Mouse (Mus musculus) liver, adult 2 months (tissue): ENCODE results near the gene Gm10518. TPM values are rescaled to one million over a fixed set of nuclear protein-coding genes. Genes with fewer than 3 reads are reported as not detected.

ENCODE experiments used
- DNase-seq: peaks from one replicate; pipeline ENCODE4 v3.0.0-alpha.2; 2011; ENCODE audit warnings: low read depth, low spot score; ENCODE audit errors: extremely low read depth
- H3K27ac ChIP-seq: fragments of 200-500 bp; replicated peaks from 2 replicates; pipeline ENCODE4 v1.5.1; 2012; ENCODE audit warnings: low read depth, mild to moderate bottlenecking, control low read depth, inconsistent platforms, low read length; ENCODE audit not compliant: insufficient read depth
- H3K27me3 ChIP-seq: fragments of 200-500 bp; 2 replicates; pipeline ENCODE4 v1.6.1; 2012; ENCODE audit warnings: mild to moderate bottlenecking, moderate library complexity, low read length, inconsistent platforms; ENCODE audit not compliant: control insufficient read depth, insufficient read depth
- H3K36me3 ChIP-seq: fragments of 200-500 bp; 2 replicates; pipeline ENCODE4 v1.6.1; 2012; ENCODE audit warnings: low read length, inconsistent platforms; ENCODE audit not compliant: control insufficient read depth, insufficient read depth
- H3K4me1 ChIP-seq: fragments of 200-500 bp; 2 replicates; pipeline ENCODE4 v1.6.1; 2011; ENCODE audit warnings: low read length; ENCODE audit not compliant: control insufficient read depth, insufficient read depth
- H3K4me3 ChIP-seq: fragments of 200-500 bp; 2 replicates; pipeline ENCODE4 v1.5.1; 2011; ENCODE audit warnings: low read depth, mild to moderate bottlenecking, control low read depth, low read length, moderate library complexity; ENCODE audit not compliant: insufficient read depth
- H3K79me2 ChIP-seq: fragments of 200-500 bp; 2 replicates; pipeline ENCODE4 v1.6.1; 2012; ENCODE audit warnings: inconsistent platforms, mild to moderate bottlenecking, low read length, moderate library complexity; ENCODE audit not compliant: control insufficient read depth, insufficient read depth
- H3K9ac ChIP-seq: fragments of 200-500 bp; 2 replicates; pipeline ENCODE4 v1.6.1; 2012; ENCODE audit warnings: low read depth, mild to moderate bottlenecking, control low read depth, inconsistent platforms, low read length
- CTCF ChIP-seq: fragments of 200-500 bp; IDR thresholded peaks from 2 replicates; pipeline ENCODE4 v1.5.1; 2011; ENCODE audit warnings: low read depth, low read length, control low read depth
- POLR2A ChIP-seq: fragments of 200-500 bp; IDR thresholded peaks from 2 replicates; pipeline ENCODE4 v1.6.1; 2011; ENCODE audit warnings: low read length, control low read depth; ENCODE audit not compliant: insufficient read depth; ENCODE audit errors: extremely low read depth
- WGBS: fragments of 180-500 bp; shearing (Covaris S2); methylation state at CpG from one replicate; pipeline ENCODE4 v1.1.7; 2018; 5-methylcytosine and 5-hydroxymethylcytosine counted together
- polyA plus RNA-seq: library from polyadenylated mRNA; depleted of rRNA; stranded (reverse); fragments of >200 nt; gene quantifications from 2 replicates; pipeline ENCODE4 v1.2.3, GENCODE M21; 2012
- total RNA-seq: library from RNA; depleted of rRNA; stranded (reverse); fragments of >200 nt; gene quantifications from 2 replicates; pipeline ENCODE4 v1.2.3, GENCODE M21; 2014

Gm10518 gene
- total and polyA plus RNA-seq, 2 experiments, result not detected

DNA sequence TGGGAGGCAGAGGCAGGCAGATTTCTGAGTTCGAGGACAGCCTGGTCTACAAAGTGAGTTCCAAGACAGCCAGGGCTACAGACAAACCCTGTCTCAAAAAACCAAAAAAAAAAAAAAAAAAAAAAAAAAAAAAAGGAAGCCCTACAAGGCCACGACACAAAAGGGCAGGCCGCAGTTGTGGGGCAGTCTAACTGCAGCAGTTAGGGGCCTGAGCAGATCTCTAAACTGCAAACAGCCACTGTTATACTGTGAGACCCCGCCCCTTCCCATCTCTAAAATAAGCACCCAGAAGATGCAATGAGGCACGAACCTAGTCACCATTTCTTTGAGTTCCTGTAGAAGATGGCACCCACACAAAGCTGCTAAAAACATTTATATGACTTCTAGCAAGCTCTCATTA, 17.7 kb upstream of the Gm10518 start:
- H3K27ac ChIP-seq, result no peak overlapping the region
- H3K79me2 ChIP-seq, result no peaks in the 10 kb centered on the region
- TF ChIP-seq POLR2A (no peak), CTCF (no peak)
- WGBS, result 82% methylated on average over 5 of the region's 5 CpGs
- no peaks in the 10 kb centered on the region for H3K27me3 ChIP-seq
- H3K4me3 ChIP-seq, result no peak overlapping the region
- no peak overlapping the region for H3K9ac ChIP-seq
- no peaks in the 10 kb centered on the region for H3K4me1 ChIP-seq
- no peak for DNase-seq
- peaks cover 67% of the 10 kb centered on the region for H3K36me3 ChIP-seq

DNA sequence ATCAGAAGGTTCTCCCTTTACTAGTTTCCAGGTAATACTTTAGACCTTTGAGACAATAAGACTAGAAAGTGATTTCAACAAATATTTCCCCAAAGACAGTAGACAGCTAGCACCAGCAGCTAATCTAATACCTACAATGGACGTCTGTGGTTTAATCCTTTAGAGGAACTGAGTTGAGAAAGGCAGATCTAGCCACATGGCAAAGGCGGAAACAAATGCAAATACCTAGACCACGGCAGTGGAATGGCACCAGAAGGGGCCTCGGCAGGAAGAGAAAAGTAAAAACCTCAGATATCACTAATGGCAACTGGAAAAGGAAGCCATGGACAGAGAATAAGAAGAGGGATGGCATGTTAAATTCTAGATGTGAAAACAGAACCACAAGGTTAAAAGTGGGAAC, 15.9 kb upstream of the Gm10518 start:
- TF ChIP-seq POLR2A (no peak), CTCF (no peak)
- H3K27ac ChIP-seq, result no peak overlapping the region
- no peak overlapping the region for H3K4me3 ChIP-seq
- H3K4me1 ChIP-seq, result no peaks in the 10 kb centered on the region
- 80% methylated on average over 4 of the region's 4 CpGs for WGBS
- no peaks in the 10 kb centered on the region for H3K27me3 ChIP-seq
- H3K9ac ChIP-seq, result no peak overlapping the region
- peaks cover 63% of the 10 kb centered on the region for H3K36me3 ChIP-seq
- DNase-seq, result no peak
- no peaks in the 10 kb centered on the region; the same call in 1 of the 2 replicates for H3K79me2 ChIP-seq

DNA sequence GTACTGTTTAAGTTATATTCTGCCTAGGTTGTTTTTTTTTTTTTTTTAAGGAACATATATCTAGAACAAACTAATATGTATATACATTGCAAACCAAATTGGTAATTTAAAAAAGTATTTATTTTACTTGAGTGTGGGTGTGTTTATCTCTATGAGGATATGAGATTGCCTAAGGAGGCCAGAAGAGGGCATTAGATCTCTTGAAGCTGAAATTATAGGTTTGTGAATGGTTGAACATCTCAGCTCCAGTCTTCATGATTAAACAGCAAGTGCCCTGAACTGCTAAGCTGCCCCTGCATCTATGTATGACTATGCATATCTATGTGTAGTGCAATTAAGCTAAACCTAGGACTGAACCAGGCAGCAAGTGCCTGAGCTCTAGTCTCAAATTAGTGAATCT, 4.4 kb upstream of the Gm10518 start:
- Histone ChIP-seq H3K9ac (no peak overlapping the region), H3K4me1 (peaks cover 12% of the 10 kb centered on the region), H3K79me2 (peaks cover 8% of the 10 kb centered on the region; the same call in 1 of the 2 replicates), H3K36me3 (peaks cover 39% of the 10 kb centered on the region), H3K27ac (no peak overlapping the region), H3K4me3 (no peak overlapping the region), H3K27me3 (no peaks in the 10 kb centered on the region)
- no peak for DNase-seq
- TF ChIP-seq POLR2A, result no peak
- TF ChIP-seq CTCF, result no peak

DNA sequence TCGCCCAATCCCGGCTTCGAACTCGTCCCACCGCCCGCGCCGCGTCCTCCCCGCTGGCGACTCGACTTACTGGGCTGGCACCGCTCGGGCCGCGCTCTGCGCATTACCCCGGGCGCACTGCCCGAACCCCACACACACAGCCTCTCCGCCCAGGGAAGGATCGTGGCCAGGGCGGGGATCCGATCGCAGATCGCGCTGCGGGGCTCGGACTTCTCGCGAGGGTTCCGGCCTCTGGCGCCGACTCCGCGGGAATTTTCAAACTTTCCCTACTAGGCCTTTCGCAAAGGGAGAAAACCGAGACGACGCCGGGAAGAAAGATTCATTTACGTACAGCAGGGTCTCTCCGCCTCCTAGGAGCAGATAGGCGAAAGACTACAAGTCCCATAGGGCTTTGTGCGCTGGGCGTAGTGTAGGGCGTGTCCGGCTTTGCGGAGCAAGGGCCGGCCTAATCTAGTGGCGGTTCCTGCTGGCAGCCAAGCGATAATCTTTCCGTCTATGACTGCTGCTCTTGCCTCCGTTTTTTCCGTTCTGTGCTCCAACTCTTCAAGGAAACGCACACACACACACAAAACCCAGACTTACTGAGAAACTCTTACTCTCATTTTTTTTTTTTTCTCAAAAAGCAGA, 450 bp downstream of the Gm10518 start, which contains the start of gene Ahctf1:
Ahctf1 (minus strand) TSS at position 168 of the 627 bp plus-strand sequence.
- Histone ChIP-seq H3K4me3 (peak within 1 kb of the TSS; percentile 87), H3K4me1 (peaks cover 18% of the 10 kb centered on the region), H3K27ac (peak within 1 kb of the TSS; percentile 93), H3K9ac (peak within 1 kb of the TSS; percentile 95), H3K36me3 (peaks cover 4% of the 10 kb centered on the region), H3K79me2 (peaks cover 5% of the 10 kb centered on the region; the same call in 1 of the 2 replicates), H3K27me3 (no peaks in the 10 kb centered on the region)
- WGBS, result under 1% methylated on average over 56 of the region's 56 CpGs
- TF ChIP-seq POLR2A, result peak; percentile 95
- no peak for TF ChIP-seq CTCF
- DNase-seq, result peak; percentile 97

DNA sequence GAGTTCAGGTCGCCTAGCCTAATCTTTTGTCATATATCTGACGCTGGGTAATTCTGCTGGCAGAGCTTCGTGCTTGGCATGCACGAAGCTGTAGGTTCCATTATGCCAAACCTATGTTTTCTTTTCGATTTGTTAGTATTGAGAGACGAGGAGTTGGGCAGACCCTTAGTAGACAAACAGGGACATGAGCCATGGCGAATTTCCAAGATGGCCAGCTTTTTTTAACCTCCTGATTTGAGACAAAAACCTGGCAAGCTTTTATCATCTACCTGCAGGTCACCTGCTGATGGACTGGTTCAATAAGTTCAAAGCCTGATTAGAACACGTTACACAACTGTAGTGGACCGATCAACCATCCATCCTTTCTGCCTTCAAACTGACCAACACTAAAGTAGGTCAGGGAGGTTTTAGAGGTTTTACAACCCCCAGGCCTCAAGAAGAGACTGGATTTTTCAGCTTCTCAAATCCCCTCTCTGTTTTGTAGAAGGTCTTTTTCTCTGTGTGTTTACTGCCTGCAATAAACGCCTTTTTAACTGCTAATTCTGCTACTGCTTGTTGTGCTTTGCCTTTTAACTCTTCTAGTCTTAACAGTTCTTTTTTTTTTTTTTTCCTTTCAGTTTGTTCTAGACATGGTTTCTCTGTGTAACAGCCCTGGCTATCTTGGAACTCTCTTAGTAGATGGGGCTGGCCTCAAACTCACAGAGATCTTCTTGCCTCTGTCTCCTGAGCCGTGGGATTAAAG, 1.1 kb downstream of the Gm10518 start:
- no peaks in the 10 kb centered on the region for H3K27me3 ChIP-seq
- peak overlapping the region; percentile 52; the same call in 1 of the 2 replicates for H3K9ac ChIP-seq
- H3K36me3 ChIP-seq, result no peaks in the 10 kb centered on the region
- peaks cover 5% of the 10 kb centered on the region; the same call in 1 of the 2 replicates for H3K79me2 ChIP-seq
- 16% methylated on average over 11 of the region's 11 CpGs for WGBS
- peaks cover 18% of the 10 kb centered on the region for H3K4me1 ChIP-seq
- DNase-seq, result peak; percentile 96
- H3K4me3 ChIP-seq, result peak overlapping the region; percentile 87
- H3K27ac ChIP-seq, result peak overlapping the region; percentile 76
- no peak for TF ChIP-seq CTCF
- TF ChIP-seq POLR2A, result no peak
